Mouse (Mus musculus): ENCODE results near the gene Prl3d1.
"Not testable (repeated sequence)": the region's sequence is repeated elsewhere in the genome, so short reads cannot be mapped to it uniquely, and the experiment has no call there.

DNA sequence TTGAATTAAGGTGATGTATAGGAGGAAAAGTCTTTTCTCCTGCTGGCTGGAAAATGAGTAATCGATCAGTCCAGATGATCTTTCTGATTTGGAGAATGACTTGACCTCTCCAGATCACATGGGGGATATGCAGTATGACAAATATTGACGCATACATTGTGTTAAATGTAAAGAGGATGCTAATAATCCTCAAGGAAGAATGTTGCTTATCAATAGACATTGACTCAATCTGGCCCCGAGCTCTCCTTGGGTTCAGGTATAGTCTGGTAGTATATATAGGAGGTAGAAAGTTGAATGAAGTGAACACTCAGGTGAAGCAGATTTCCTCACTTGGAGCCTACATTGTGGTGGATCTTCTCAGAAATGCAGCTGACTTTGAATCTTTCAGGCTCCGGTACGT lies at the start of gene Prl3d1:
- not testable (repeated sequence) for TF ChIP-seq CTCF, POLR2A (IDR thresholded peaks at IDR 0.05; ENCODE audit: extremely low read depth, insufficient read depth, low read length)
